Mouse (Mus musculus) embryonic facial prominence, embryonic 11.5 days (tissue): ENCODE data around the gene Car10. TPM values are rescaled to one million over a fixed set of nuclear protein-coding genes. Genes with fewer than 3 reads are reported as not detected.

Source experiments
- ATAC-seq: fragments of 200-750 bp; cut with Nextera tagmentation; replicated peaks from 2 replicates; pipeline ENCODE4 v1.8.0; 2017; ENCODE audit warnings: low read depth; ENCODE audit not compliant: insufficient number of reproducible peaks, low FRiP score, low TSS enrichment
- DNase-seq: peaks from one replicate; pipeline ENCODE4 v3.0.0-alpha.2; 2015; ENCODE audit warnings: low spot score
- H3K27ac ChIP-seq: fragments of 300-500 bp; sonication (generic); replicated peaks from 2 replicates; pipeline ENCODE4 v1.5.1; 2014; ENCODE audit warnings: mild to moderate bottlenecking, low read depth, low read length, control low read depth
- H3K27me3 ChIP-seq: fragments of 300-500 bp; sonication (generic); 2 replicates; pipeline ENCODE4 v1.6.1; 2014; ENCODE audit warnings: mild to moderate bottlenecking, low read length, moderate library complexity, mixed read lengths; ENCODE audit not compliant: control insufficient read depth, insufficient read depth
- H3K36me3 ChIP-seq: fragments of 300-500 bp; sonication (generic); replicated peaks from 2 replicates; pipeline ENCODE4 v1.6.1; 2014; ENCODE audit warnings: low read depth, mild to moderate bottlenecking, low read length, moderate library complexity, mixed read lengths; ENCODE audit not compliant: control insufficient read depth, insufficient read depth
- H3K4me1 ChIP-seq: fragments of 300-500 bp; sonication (generic); 2 replicates; pipeline ENCODE4 v1.6.1; 2014; ENCODE audit warnings: low read length, mixed read lengths; ENCODE audit not compliant: control insufficient read depth, insufficient read depth
- H3K4me2 ChIP-seq: fragments of 300-500 bp; sonication (generic); 2 replicates; pipeline ENCODE4 v1.6.1; 2014; ENCODE audit warnings: low read depth, mild to moderate bottlenecking, control low read depth, low read length, moderate library complexity
- H3K4me3 ChIP-seq: fragments of 300-500 bp; sonication (generic); 2 replicates; pipeline ENCODE4 v1.5.1; 2014; ENCODE audit warnings: low read depth, low read length, control low read depth
- H3K9ac ChIP-seq: fragments of 300-500 bp; sonication (generic); replicated peaks from 2 replicates; pipeline ENCODE4 v1.6.1; 2014; ENCODE audit warnings: mild to moderate bottlenecking, control low read depth, low read length
- H3K9me3 ChIP-seq: fragments of 300-500 bp; sonication (generic); replicated peaks from 2 replicates; pipeline ENCODE4 v1.6.1; 2016; ENCODE audit warnings: mild to moderate bottlenecking, low read length, inconsistent platforms, mixed read lengths; ENCODE audit not compliant: control insufficient read depth
- WGBS: fragments of 180-500 bp; shearing (Covaris S2); extraction: QIAGEN DNeasy Blood & Tissue Kit; methylation state at CpG from one replicate; pipeline ENCODE4 v1.1.7; 2014; 5-methylcytosine and 5-hydroxymethylcytosine counted together
- polyA plus RNA-seq: library from polyadenylated mRNA; unstranded; fragments of >200 nt; fragmentation: Nextera tagmentation; extraction: Ambion mirVana; gene quantifications from 2 replicates; pipeline ENCODE4 v1.2.1, GENCODE M21; 2014

Car10 gene
- polyA plus RNA-seq, 1 experiment from 2014 or later = 0.80 TPM

DNA sequence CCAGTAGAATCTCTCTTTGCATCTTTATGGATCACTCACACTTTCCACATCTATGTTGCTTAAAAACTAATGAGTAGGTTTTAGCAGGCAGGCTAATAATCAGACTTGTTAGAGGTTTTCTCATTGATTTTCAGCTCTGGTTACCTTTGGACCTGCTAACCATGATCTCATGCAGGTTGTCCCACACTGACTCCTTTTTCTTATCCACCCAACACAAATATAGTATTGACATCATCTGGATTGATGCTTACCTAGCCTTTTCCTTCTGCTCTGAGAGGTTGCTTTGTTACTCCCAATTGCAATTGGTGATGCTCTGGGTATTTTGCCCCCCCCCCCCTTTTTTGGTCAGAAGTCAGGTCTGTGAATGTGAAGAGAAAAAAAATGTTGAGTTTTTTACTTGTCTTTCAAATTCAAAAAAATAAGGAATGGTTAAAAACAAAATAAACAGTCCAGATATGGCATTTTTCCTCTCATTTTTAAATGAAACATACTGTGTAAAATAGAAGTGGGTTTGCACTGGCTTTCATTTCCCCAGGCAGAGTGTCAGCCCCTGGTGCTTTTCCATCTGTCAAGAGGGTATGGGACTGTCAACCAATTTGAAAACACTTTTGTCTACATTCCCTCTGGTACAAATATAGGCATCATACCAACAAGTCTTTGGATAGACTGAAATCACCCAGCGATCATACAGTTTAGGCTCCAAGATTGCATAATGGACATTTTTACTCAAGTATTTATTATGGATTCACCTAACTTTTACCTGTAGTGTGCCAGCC lies 75.9 kb downstream of the Car10 start:
- no peaks in the 10 kb centered on the region for H3K27me3 ChIP-seq
- WGBS = 94% methylated on average over 1 of the region's 1 CpGs
- no peak for ATAC-seq

DNA sequence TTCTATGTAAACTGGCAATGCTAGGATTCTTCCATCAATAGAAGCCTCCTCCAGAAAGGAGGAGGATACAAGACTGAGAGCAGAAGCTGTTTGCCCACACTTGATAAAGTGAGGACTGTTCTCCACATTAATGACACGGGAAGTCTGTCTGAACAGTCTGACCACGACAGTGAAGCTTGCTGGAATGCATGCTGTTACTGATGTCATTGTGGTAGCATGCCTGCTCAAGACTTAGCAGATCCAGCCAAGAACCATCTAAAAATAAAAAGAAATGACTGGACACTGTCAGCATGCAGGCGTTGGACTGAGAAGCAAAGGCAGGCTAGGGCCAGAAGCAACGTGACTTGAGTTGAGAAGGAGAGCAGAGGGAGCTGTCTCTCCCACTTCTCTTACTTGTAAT lies 87.6 kb downstream of the Car10 start:
- DNase-seq = no peak
- Histone ChIP-seq H3K9me3 (no peaks in the 10 kb centered on the region), H3K4me3 (no peak overlapping the region), H3K9ac (no peak overlapping the region), H3K36me3 (no peaks in the 10 kb centered on the region), H3K27ac (no peak overlapping the region), H3K27me3 (no peaks in the 10 kb centered on the region), H3K4me2 (no peak overlapping the region), H3K4me1 (no peaks in the 10 kb centered on the region)
- ATAC-seq = no peak
- WGBS = 82% methylated on average over 4 of the region's 4 CpGs

More for the DNA sequence above, 75.9 kb downstream of the Car10 start:
- no peak overlapping the region for H3K4me2 ChIP-seq
- H3K4me1 ChIP-seq = no peaks in the 10 kb centered on the region
- no peak overlapping the region for H3K4me3 ChIP-seq
- no peak overlapping the region for H3K9ac ChIP-seq
- H3K9me3 ChIP-seq = no peaks in the 10 kb centered on the region
- H3K27ac ChIP-seq = no peak overlapping the region
- no peaks in the 10 kb centered on the region for H3K36me3 ChIP-seq
- DNase-seq = no peak

DNA sequence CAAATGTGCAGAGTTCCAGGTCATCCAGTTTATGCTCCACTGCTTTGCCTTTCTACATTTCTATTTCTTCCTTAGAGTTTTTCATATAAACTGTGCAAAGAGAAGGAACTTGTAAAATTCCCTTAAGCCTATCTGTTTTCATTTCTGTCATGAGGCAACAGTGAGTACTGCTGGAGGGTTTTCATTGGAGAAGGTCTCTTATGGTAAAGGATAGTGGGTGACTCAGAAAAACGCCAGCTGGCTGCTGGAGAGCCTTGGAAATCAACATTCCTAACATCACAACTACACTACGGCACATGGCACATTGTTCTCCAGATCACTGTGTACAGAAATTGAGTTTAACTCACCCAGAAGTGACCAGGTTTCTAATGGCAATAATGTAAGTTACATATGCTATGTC lies 88.3 kb downstream of the Car10 start:
- H3K4me2 ChIP-seq = no peak overlapping the region
- H3K27ac ChIP-seq = no peak overlapping the region
- no peaks in the 10 kb centered on the region for H3K27me3 ChIP-seq
- ATAC-seq = no peak
- DNase-seq = no peak
- H3K36me3 ChIP-seq = no peaks in the 10 kb centered on the region
- no peak overlapping the region for H3K9ac ChIP-seq
- no peak overlapping the region for H3K4me3 ChIP-seq
- no peaks in the 10 kb centered on the region for H3K4me1 ChIP-seq
- WGBS = 71% methylated on average over 2 of the region's 2 CpGs
- H3K9me3 ChIP-seq = no peaks in the 10 kb centered on the region

GRCm38 (mm10) chr11:93188621-93189020 lies 90.8 kb downstream of the Car10 start:
- WGBS = 85% methylated on average over 5 of the region's 5 CpGs
- H3K36me3 ChIP-seq = no peaks in the 10 kb centered on the region

GRCm38 (mm10) chr11:93200046-93200445 lies 102.2 kb downstream of the Car10 start:
- no peaks in the 10 kb centered on the region for H3K27me3 ChIP-seq
- 91% methylated on average over 3 of the region's 3 CpGs for WGBS
- H3K4me3 ChIP-seq = no peak overlapping the region
- H3K9ac ChIP-seq = no peak overlapping the region
- DNase-seq = no peak
- no peaks in the 10 kb centered on the region for H3K9me3 ChIP-seq
- no peaks in the 10 kb centered on the region for H3K36me3 ChIP-seq
- no peak for ATAC-seq
- H3K4me2 ChIP-seq = no peak overlapping the region
- no peak overlapping the region for H3K27ac ChIP-seq
- H3K4me1 ChIP-seq = no peaks in the 10 kb centered on the region

More at GRCm38 (mm10) chr11:93188621-93189020, 90.8 kb downstream of the Car10 start:
- Histone ChIP-seq H3K4me3 (no peak overlapping the region), H3K9me3 (no peaks in the 10 kb centered on the region), H3K4me1 (no peaks in the 10 kb centered on the region), H3K27ac (no peak overlapping the region), H3K4me2 (no peak overlapping the region), H3K27me3 (no peaks in the 10 kb centered on the region), H3K9ac (no peak overlapping the region)
- no peak for ATAC-seq
- DNase-seq = no peak

DNA sequence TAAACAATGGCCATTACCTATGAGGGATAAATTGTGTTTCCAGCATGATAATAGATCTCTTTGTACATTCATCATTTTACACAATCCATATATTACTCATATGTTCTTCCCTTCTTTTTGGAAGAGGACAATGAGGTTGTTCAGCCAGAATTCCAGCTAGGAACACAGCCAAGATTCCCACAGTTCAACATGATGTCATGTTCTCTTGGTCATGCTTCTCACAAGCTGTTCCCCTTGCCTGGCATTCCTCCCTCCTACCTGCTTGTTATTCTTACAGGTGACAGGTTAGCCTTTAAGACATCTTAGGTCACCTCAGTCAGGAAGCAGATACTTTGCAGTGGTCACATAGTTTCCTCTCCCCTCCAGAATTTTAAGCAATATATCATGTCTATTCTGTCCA lies 119.6 kb downstream of the Car10 start:
- no peak overlapping the region for H3K27ac ChIP-seq

GRCm38 (mm10) chr11:93230057-93230456 lies 132.2 kb downstream of the Car10 start:
- no peaks in the 10 kb centered on the region for H3K4me1 ChIP-seq
- no peak for ATAC-seq
- H3K9ac ChIP-seq = no peak overlapping the region

More for the DNA sequence above, 119.6 kb downstream of the Car10 start:
- H3K27me3 ChIP-seq = no peaks in the 10 kb centered on the region
- ATAC-seq = no peak
- H3K4me2 ChIP-seq = no peak overlapping the region
- H3K9me3 ChIP-seq = no peaks in the 10 kb centered on the region
- DNase-seq = no peak
- H3K4me3 ChIP-seq = no peak overlapping the region
- H3K36me3 ChIP-seq = no peaks in the 10 kb centered on the region
- H3K9ac ChIP-seq = no peak overlapping the region
- no peaks in the 10 kb centered on the region for H3K4me1 ChIP-seq

GRCm38 (mm10) chr11:93249771-93250265 lies 152.0 kb downstream of the Car10 start:
- no peak overlapping the region for H3K27ac ChIP-seq
- H3K9ac ChIP-seq = no peak overlapping the region
- H3K36me3 ChIP-seq = no peaks in the 10 kb centered on the region
- no peaks in the 10 kb centered on the region for H3K9me3 ChIP-seq
- H3K4me3 ChIP-seq = no peak overlapping the region
- no peaks in the 10 kb centered on the region for H3K27me3 ChIP-seq
- WGBS = 84% methylated on average over 6 of the region's 6 CpGs
- H3K4me1 ChIP-seq = no peaks in the 10 kb centered on the region
- H3K4me2 ChIP-seq = no peak overlapping the region
- DNase-seq (no peak), ATAC-seq (no peak)

More at GRCm38 (mm10) chr11:93230057-93230456, 132.2 kb downstream of the Car10 start:
- Histone ChIP-seq H3K4me3 (no peak overlapping the region), H3K27me3 (no peaks in the 10 kb centered on the region), H3K36me3 (no peaks in the 10 kb centered on the region), H3K4me2 (no peak overlapping the region), H3K27ac (no peak overlapping the region), H3K9me3 (no peaks in the 10 kb centered on the region)
- no peak for DNase-seq
